Mouse (Mus musculus): ENCODE measurements around the gene Srpk2.

GRCm38 (mm10) chr5:23515038-23515437 lies 169.4 kb downstream of the Srpk2 start:
- TF ChIP-seq POLR2A (IDR thresholded peaks at IDR 0.05; ENCODE audit: borderline replicate concordance, extremely low read depth, low read depth, low read length) (no peak), CTCF (IDR thresholded peaks at IDR 0.05; ENCODE audit: insufficient read depth, low read length) (no peak)

Measured in lung, adult 2 months (tissue).